Mouse (Mus musculus) bone marrow macrophage, adult 2 months (primary cell): ENCODE data around the gene Hs6st1. TPM values are rescaled to one million over a fixed set of nuclear protein-coding genes. Genes with fewer than 3 reads are reported as not detected.

Source experiments
- H3K27ac ChIP-seq: 2 replicates; pipeline ENCODE4 v1.5.1; 2012; ENCODE audit warnings: low read depth, low read length; ENCODE audit not compliant: insufficient read depth
- H3K4me1 ChIP-seq: 2 replicates; pipeline ENCODE4 v1.6.1; 2012; ENCODE audit warnings: low read length; ENCODE audit not compliant: control insufficient read depth, insufficient read depth
- H3K4me3 ChIP-seq: 2 replicates; pipeline ENCODE4 v1.5.1; 2012; ENCODE audit warnings: mild to moderate bottlenecking, low read length, moderate library complexity; ENCODE audit not compliant: insufficient read depth
- CTCF ChIP-seq: IDR thresholded peaks from 2 replicates; pipeline ENCODE4 v1.5.1; 2012; ENCODE audit warnings: low read depth, mild to moderate bottlenecking, low read length, moderate library complexity
- POLR2A ChIP-seq: IDR thresholded peaks from 2 replicates; pipeline ENCODE4 v1.6.1; 2012; ENCODE audit warnings: mild to moderate bottlenecking, low read depth, low read length, borderline replicate concordance
- polyA plus RNA-seq: library from polyadenylated mRNA; stranded (reverse); fragments of >200 nt; gene quantifications from 2 replicates; pipeline ENCODE4 v1.2.4, GENCODE M21; 2012; ENCODE audit not compliant: missing spikeins, insufficient read depth, insufficient read length

The Hs6st1 gene
- polyA plus RNA-seq, 1 experiment = 23.4 TPM

- H3K4me3 ChIP-seq = no peak overlapping the region
- no peak overlapping the region for H3K27ac ChIP-seq
- TF ChIP-seq CTCF (no peak), POLR2A (no peak)
- H3K4me1 ChIP-seq = peaks cover 14% of the 10 kb centered on the region
These were observed 30.2 kb downstream of the Hs6st1 start for GRCm38 (mm10) chr1:36098432-36098831.

GRCm38 (mm10) chr1:36100371-36100770, 32.2 kb downstream of the Hs6st1 start:
- Histone ChIP-seq H3K4me1 (peaks cover 14% of the 10 kb centered on the region), H3K27ac (no peak overlapping the region), H3K4me3 (no peak overlapping the region)
- TF ChIP-seq POLR2A = no peak
- TF ChIP-seq CTCF = no peak

- TF ChIP-seq POLR2A (no peak), CTCF (no peak)
- H3K27ac ChIP-seq = no peak overlapping the region
- no peak overlapping the region for H3K4me3 ChIP-seq
- H3K4me1 ChIP-seq = 0 out of 2 replicates have a peak, but pooled peaks cover 2% of the 10 kb centered on the region
These were observed 37.9 kb downstream of the Hs6st1 start for GRCm38 (mm10) chr1:36105917-36106706.

- no peak overlapping the region for H3K27ac ChIP-seq
- H3K4me3 ChIP-seq = no peak overlapping the region
- H3K4me1 ChIP-seq = 0 out of 2 replicates have a peak, but pooled peaks cover 2% of the 10 kb centered on the region
- TF ChIP-seq CTCF (no peak), POLR2A (no peak)
These were observed 41.8 kb downstream of the Hs6st1 start for GRCm38 (mm10) chr1:36109987-36110386.

GRCm38 (mm10) chr1:36112665-36113064, 44.5 kb downstream of the Hs6st1 start:
- H3K4me3 ChIP-seq = no peak overlapping the region

GRCm38 (mm10) chr1:36113670-36114069, 45.5 kb downstream of the Hs6st1 start:
- Histone ChIP-seq H3K4me1 (peaks cover 4% of the 10 kb centered on the region; the same call in 1 of the 2 replicates), H3K4me3 (no peak overlapping the region), H3K27ac (no peak overlapping the region)
- TF ChIP-seq CTCF (no peak), POLR2A (no peak)

More at GRCm38 (mm10) chr1:36112665-36113064, 44.5 kb downstream of the Hs6st1 start:
- no peak overlapping the region for H3K27ac ChIP-seq
- no peak for TF ChIP-seq POLR2A
- TF ChIP-seq CTCF = no peak
- H3K4me1 ChIP-seq = peaks cover 4% of the 10 kb centered on the region; the same call in 1 of the 2 replicates

GRCm38 (mm10) chr1:36114844-36115243, 46.6 kb downstream of the Hs6st1 start:
- peaks cover 4% of the 10 kb centered on the region; the same call in 1 of the 2 replicates for H3K4me1 ChIP-seq
- no peak for TF ChIP-seq POLR2A
- no peak for TF ChIP-seq CTCF
- no peak overlapping the region for H3K4me3 ChIP-seq
- no peak overlapping the region for H3K27ac ChIP-seq

GRCm38 (mm10) chr1:36116488-36116887, 48.3 kb downstream of the Hs6st1 start:
- H3K27ac ChIP-seq = no peak overlapping the region

GRCm38 (mm10) chr1:36118061-36118685, 50.0 kb downstream of the Hs6st1 start:
- no peak for TF ChIP-seq POLR2A
- TF ChIP-seq CTCF = no peak
- Histone ChIP-seq H3K27ac (no peak overlapping the region), H3K4me1 (peaks cover 10% of the 10 kb centered on the region), H3K4me3 (no peak overlapping the region)

More at GRCm38 (mm10) chr1:36116488-36116887, 48.3 kb downstream of the Hs6st1 start:
- Histone ChIP-seq H3K4me1 (peaks cover 8% of the 10 kb centered on the region), H3K4me3 (no peak overlapping the region)
- TF ChIP-seq POLR2A = no peak
- no peak for TF ChIP-seq CTCF

- TF ChIP-seq CTCF (no peak), POLR2A (no peak)
- no peak overlapping the region for H3K27ac ChIP-seq
- H3K4me3 ChIP-seq = no peak overlapping the region
- H3K4me1 ChIP-seq = peaks cover 10% of the 10 kb centered on the region
These were observed 50.8 kb downstream of the Hs6st1 start for GRCm38 (mm10) chr1:36118958-36119357.
